Mouse (Mus musculus): ENCODE data around the gene Tprn.

DNA sequence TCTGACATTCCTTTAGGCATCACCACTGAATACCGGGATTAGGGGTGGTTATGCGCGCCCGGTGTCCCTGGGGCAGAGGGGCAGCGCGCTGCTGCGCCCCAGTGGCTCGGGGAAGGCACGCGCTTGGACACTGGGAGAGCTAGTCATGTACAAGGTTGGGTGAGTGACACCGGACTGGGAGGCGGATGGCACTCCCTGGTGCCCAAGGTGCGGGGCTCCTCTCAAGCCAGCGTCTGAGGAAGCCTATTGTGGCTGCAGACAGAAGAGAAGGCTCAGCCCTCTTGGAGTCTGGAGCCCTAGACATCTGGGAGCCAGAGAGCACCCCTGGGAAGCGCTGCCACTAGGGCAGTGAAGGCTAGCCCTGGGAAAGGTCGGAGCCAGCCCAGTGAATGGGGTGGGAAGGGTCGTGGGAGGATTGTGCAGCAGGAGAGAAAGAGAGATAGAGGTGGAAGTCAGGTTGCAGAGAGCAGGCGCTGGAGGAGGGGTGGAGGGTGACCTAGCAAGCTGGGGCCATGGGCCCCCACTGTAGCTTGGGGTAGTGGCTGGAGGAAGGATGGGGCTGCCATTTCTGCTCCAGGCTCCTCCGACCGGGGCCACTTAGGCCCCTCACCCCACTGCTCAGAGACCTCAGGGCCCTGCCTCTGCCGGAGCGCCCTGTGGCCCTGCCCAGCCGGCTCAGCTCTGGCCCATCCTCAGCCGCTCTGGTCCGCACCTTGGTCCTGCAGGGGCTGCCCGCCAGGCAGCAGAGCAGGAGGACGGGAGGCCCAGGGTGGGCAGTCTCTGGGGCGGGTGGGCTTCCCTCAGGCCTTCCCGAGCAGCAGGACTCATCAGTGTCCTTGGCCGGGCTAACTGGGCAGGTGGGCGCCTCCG, 29.0 kb downstream of the Tprn start:
- no peak for TF ChIP-seq CTCF (IDR thresholded peaks at IDR 0.05; ENCODE audit: borderline replicate concordance, insufficient read depth, low read depth, low read length)
- no peak for TF ChIP-seq POLR2A (IDR thresholded peaks at IDR 0.05; ENCODE audit: borderline replicate concordance, insufficient read depth, low read length)

Measured in cerebellum, adult 2 months (tissue).